Mouse (Mus musculus): ENCODE data around the gene Crygb. TPM values are rescaled to one million over a fixed set of nuclear protein-coding genes. Genes with fewer than 3 reads are reported as not detected.

Gene Crygb
- polyA plus RNA-seq, 1 experiment: not detected

- H3K79me2 ChIP-seq (ENCODE audit: control insufficient read depth, insufficient read depth): no peaks in the 10 kb centered on the region
- no peaks in the 10 kb centered on the region for H3K36me3 ChIP-seq (ENCODE audit: control insufficient read depth, insufficient read depth)
- no peaks in the 10 kb centered on the region for H3K27me3 ChIP-seq (ENCODE audit: control insufficient read depth, insufficient read depth, insufficient read length)
- no peak overlapping the region for H3K4me2 ChIP-seq (ENCODE audit: low read depth)
- TF ChIP-seq MAX (IDR thresholded peaks at IDR 0.05; ENCODE audit: low read depth) (no peak), TCF12 (IDR thresholded peaks at IDR 0.05; ENCODE audit: insufficient read depth, poor library complexity, severe bottlenecking) (no peak), POLR2AphosphoS2 (IDR thresholded peaks at IDR 0.05; ENCODE audit: insufficient read length, low read depth) (no peak), POLR2A (IDR thresholded peaks at IDR 0.05; ENCODE audit: insufficient read length, low read depth) (no peak), CEBPB (IDR thresholded peaks at IDR 0.05; ENCODE audit: insufficient read depth, poor library complexity, severe bottlenecking) (no peak), E2F4 (IDR thresholded peaks at IDR 0.05; ENCODE audit: insufficient read depth) (no peak), MYOG (IDR thresholded peaks at IDR 0.05; ENCODE audit: control insufficient read depth in 1 of 3, insufficient read depth in 1 of 3, insufficient read length in 2 of 3, low read depth in 2 of 3) (no peak), USF1 (IDR thresholded peaks at IDR 0.05; ENCODE audit: low read depth) (no peak), REST (IDR thresholded peaks at IDR 0.05; ENCODE audit: insufficient read depth, insufficient read length) (no peak), MYOD1 (IDR thresholded peaks at IDR 0.05; ENCODE audit: control insufficient read depth in 1 of 3, insufficient read length in 2 of 3, low read depth in 2 of 3) (no peak), SRF (IDR thresholded peaks at IDR 0.05; ENCODE audit: control insufficient read depth, insufficient read length, low read depth) (no peak), TCF3 (IDR thresholded peaks at IDR 0.05; ENCODE audit: insufficient read length, low read depth) (no peak)
- no peak overlapping the region for H3K4me3 ChIP-seq
- H3ac ChIP-seq (ENCODE audit: control insufficient read depth, insufficient read length): no peak overlapping the region
These were observed 38.7 kb downstream of the Crygb start for GRCm38 (mm10) chr1:65043433-65043832.

- no peaks in the 10 kb centered on the region for H3K36me3 ChIP-seq (ENCODE audit: control insufficient read depth, insufficient read depth)
- H3ac ChIP-seq (ENCODE audit: control insufficient read depth, insufficient read length): no peak overlapping the region
- no peaks in the 10 kb centered on the region for H3K79me2 ChIP-seq (ENCODE audit: control insufficient read depth, insufficient read depth)
- no peak overlapping the region for H3K4me2 ChIP-seq (ENCODE audit: low read depth)
- no peak overlapping the region for H3K4me3 ChIP-seq
- TF ChIP-seq TCF3 (IDR thresholded peaks at IDR 0.05; ENCODE audit: insufficient read length, low read depth): no peak
- no peak for TF ChIP-seq POLR2AphosphoS2 (IDR thresholded peaks at IDR 0.05; ENCODE audit: insufficient read length, low read depth)
- no peak for TF ChIP-seq REST (IDR thresholded peaks at IDR 0.05; ENCODE audit: insufficient read depth, insufficient read length)
- no peak for TF ChIP-seq USF1 (IDR thresholded peaks at IDR 0.05; ENCODE audit: low read depth)
- TF ChIP-seq E2F4 (IDR thresholded peaks at IDR 0.05; ENCODE audit: insufficient read depth): no peak
- TF ChIP-seq MYOG (IDR thresholded peaks at IDR 0.05; ENCODE audit: control insufficient read depth in 1 of 3, insufficient read depth in 1 of 3, insufficient read length in 2 of 3, low read depth in 2 of 3): no peak
- TF ChIP-seq SRF (IDR thresholded peaks at IDR 0.05; ENCODE audit: control insufficient read depth, insufficient read length, low read depth): no peak
- TF ChIP-seq POLR2A (IDR thresholded peaks at IDR 0.05; ENCODE audit: insufficient read length, low read depth): no peak
- TF ChIP-seq TCF12 (IDR thresholded peaks at IDR 0.05; ENCODE audit: insufficient read depth, poor library complexity, severe bottlenecking): no peak
- no peak for TF ChIP-seq MAX (IDR thresholded peaks at IDR 0.05; ENCODE audit: low read depth)
- no peak for TF ChIP-seq CEBPB (IDR thresholded peaks at IDR 0.05; ENCODE audit: insufficient read depth, poor library complexity, severe bottlenecking)
- no peak for TF ChIP-seq MYOD1 (IDR thresholded peaks at IDR 0.05; ENCODE audit: control insufficient read depth in 1 of 3, insufficient read length in 2 of 3, low read depth in 2 of 3)
- H3K27me3 ChIP-seq (ENCODE audit: control insufficient read depth, insufficient read depth, insufficient read length): no peaks in the 10 kb centered on the region
These were observed 40.3 kb downstream of the Crygb start for GRCm38 (mm10) chr1:65041837-65042236.

GRCm38 (mm10) chr1:65040806-65041205 lies 41.3 kb downstream of the Crygb start:
- TF ChIP-seq MYOG (IDR thresholded peaks at IDR 0.05; ENCODE audit: control insufficient read depth in 1 of 3, insufficient read depth in 1 of 3, insufficient read length in 2 of 3, low read depth in 2 of 3) (no peak), CEBPB (IDR thresholded peaks at IDR 0.05; ENCODE audit: insufficient read depth, poor library complexity, severe bottlenecking) (no peak), TCF12 (IDR thresholded peaks at IDR 0.05; ENCODE audit: insufficient read depth, poor library complexity, severe bottlenecking) (no peak), POLR2A (IDR thresholded peaks at IDR 0.05; ENCODE audit: insufficient read length, low read depth) (no peak), USF1 (IDR thresholded peaks at IDR 0.05; ENCODE audit: low read depth) (no peak), SRF (IDR thresholded peaks at IDR 0.05; ENCODE audit: control insufficient read depth, insufficient read length, low read depth) (no peak), TCF3 (IDR thresholded peaks at IDR 0.05; ENCODE audit: insufficient read length, low read depth) (no peak), POLR2AphosphoS2 (IDR thresholded peaks at IDR 0.05; ENCODE audit: insufficient read length, low read depth) (no peak), MAX (IDR thresholded peaks at IDR 0.05; ENCODE audit: low read depth) (no peak), MYOD1 (IDR thresholded peaks at IDR 0.05; ENCODE audit: control insufficient read depth in 1 of 3, insufficient read length in 2 of 3, low read depth in 2 of 3) (no peak), REST (IDR thresholded peaks at IDR 0.05; ENCODE audit: insufficient read depth, insufficient read length) (no peak), E2F4 (IDR thresholded peaks at IDR 0.05; ENCODE audit: insufficient read depth) (no peak)
- Histone ChIP-seq H3K36me3 (ENCODE audit: control insufficient read depth, insufficient read depth) (no peaks in the 10 kb centered on the region), H3K79me2 (ENCODE audit: control insufficient read depth, insufficient read depth) (no peaks in the 10 kb centered on the region), H3K4me3 (no peak overlapping the region), H3ac (ENCODE audit: control insufficient read depth, insufficient read length) (no peak overlapping the region), H3K27me3 (ENCODE audit: control insufficient read depth, insufficient read depth, insufficient read length) (no peaks in the 10 kb centered on the region), H3K4me2 (ENCODE audit: low read depth) (no peak overlapping the region)

DNA sequence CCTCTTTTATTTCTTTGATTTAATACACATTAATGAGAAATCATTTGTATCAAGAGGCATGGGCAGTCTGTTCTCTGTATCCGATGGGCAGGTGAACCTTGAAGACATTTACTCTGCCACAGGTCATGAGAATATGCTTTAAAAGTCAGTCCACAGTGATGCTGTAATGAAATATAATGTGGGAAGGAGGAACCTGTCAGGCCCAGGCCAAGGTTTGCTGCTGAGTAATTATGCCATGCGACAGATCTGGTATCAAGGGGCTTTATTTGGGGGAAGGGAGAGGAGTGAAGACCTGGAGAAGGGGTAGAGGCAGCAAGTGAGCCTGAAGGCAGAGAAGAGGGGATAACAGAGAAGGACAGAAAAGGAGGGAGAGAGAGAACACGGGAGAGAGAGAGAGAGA lies 42.4 kb downstream of the Crygb start:
- Histone ChIP-seq H3K4me3 (no peak overlapping the region), H3K79me2 (ENCODE audit: control insufficient read depth, insufficient read depth) (no peaks in the 10 kb centered on the region), H3K4me2 (ENCODE audit: low read depth) (no peak overlapping the region), H3ac (ENCODE audit: control insufficient read depth, insufficient read length) (no peak overlapping the region), H3K36me3 (ENCODE audit: control insufficient read depth, insufficient read depth) (no peaks in the 10 kb centered on the region), H3K27me3 (ENCODE audit: control insufficient read depth, insufficient read depth, insufficient read length) (no peaks in the 10 kb centered on the region)
- no peak for TF ChIP-seq E2F4 (IDR thresholded peaks at IDR 0.05; ENCODE audit: insufficient read depth)
- no peak for TF ChIP-seq MYOG (IDR thresholded peaks at IDR 0.05; ENCODE audit: control insufficient read depth in 1 of 3, insufficient read depth in 1 of 3, insufficient read length in 2 of 3, low read depth in 2 of 3)
- TF ChIP-seq POLR2AphosphoS2 (IDR thresholded peaks at IDR 0.05; ENCODE audit: insufficient read length, low read depth): no peak
- TF ChIP-seq MAX (IDR thresholded peaks at IDR 0.05; ENCODE audit: low read depth): no peak
- no peak for TF ChIP-seq SRF (IDR thresholded peaks at IDR 0.05; ENCODE audit: control insufficient read depth, insufficient read length, low read depth)
- TF ChIP-seq CEBPB (IDR thresholded peaks at IDR 0.05; ENCODE audit: insufficient read depth, poor library complexity, severe bottlenecking): no peak
- TF ChIP-seq TCF12 (IDR thresholded peaks at IDR 0.05; ENCODE audit: insufficient read depth, poor library complexity, severe bottlenecking): no peak
- no peak for TF ChIP-seq POLR2A (IDR thresholded peaks at IDR 0.05; ENCODE audit: insufficient read length, low read depth)
- TF ChIP-seq MYOD1 (IDR thresholded peaks at IDR 0.05; ENCODE audit: control insufficient read depth in 1 of 3, insufficient read length in 2 of 3, low read depth in 2 of 3): no peak
- TF ChIP-seq USF1 (IDR thresholded peaks at IDR 0.05; ENCODE audit: low read depth): no peak
- no peak for TF ChIP-seq REST (IDR thresholded peaks at IDR 0.05; ENCODE audit: insufficient read depth, insufficient read length)
- no peak for TF ChIP-seq TCF3 (IDR thresholded peaks at IDR 0.05; ENCODE audit: insufficient read length, low read depth)
